Mouse (Mus musculus): ENCODE measurements around the gene Ly6g5c.

Ly6g5c gene

GRCm38 (mm10) chr17:35146139-35146538 is 38.1 kb downstream of the Ly6g5c start:
- DNase-seq (ENCODE audit: low spot score) = no peak

- no peak for DNase-seq (ENCODE audit: low spot score)
Observed at GRCm38 (mm10) chr17:35147348-35147747, 39.3 kb downstream of the Ly6g5c start.

GRCm38 (mm10) chr17:35147922-35148639 is 40.0 kb downstream of the Ly6g5c start:
- DNase-seq (ENCODE audit: low spot score) = peak; percentile 81

GRCm38 (mm10) chr17:35152121-35152520 is 44.0 kb downstream of the Ly6g5c start:
- DNase-seq (ENCODE audit: low spot score) = no peak

GRCm38 (mm10) chr17:35153077-35153476 is 45.0 kb downstream of the Ly6g5c start:
- DNase-seq (ENCODE audit: low spot score) = no peak

- no peak for DNase-seq (ENCODE audit: low spot score)
Observed at GRCm38 (mm10) chr17:35153931-35154330, 45.9 kb downstream of the Ly6g5c start.

GRCm38 (mm10) chr17:35154616-35155015 is 46.5 kb downstream of the Ly6g5c start:
- DNase-seq (ENCODE audit: low spot score) = no peak

- DNase-seq (ENCODE audit: low spot score) = no peak
Observed at GRCm38 (mm10) chr17:35155451-35155850, 47.4 kb downstream of the Ly6g5c start.

- no peak for DNase-seq (ENCODE audit: low spot score)
Observed at GRCm38 (mm10) chr17:35156461-35157200, 48.6 kb downstream of the Ly6g5c start.

GRCm38 (mm10) chr17:35157254-35157653 is 49.2 kb downstream of the Ly6g5c start:
- DNase-seq (ENCODE audit: low spot score) = no peak

GRCm38 (mm10) chr17:35157661-35158175 is 49.6 kb downstream of the Ly6g5c start:
- no peak for DNase-seq (ENCODE audit: low spot score)

- no peak for DNase-seq (ENCODE audit: low spot score)
Observed at GRCm38 (mm10) chr17:35158850-35159593, 50.9 kb downstream of the Ly6g5c start.

GRCm38 (mm10) chr17:35159638-35160037 is 51.6 kb downstream of the Ly6g5c start:
- DNase-seq (ENCODE audit: low spot score) = no peak

- no peak for DNase-seq (ENCODE audit: low spot score)
Observed at GRCm38 (mm10) chr17:35161421-35161820, 53.3 kb downstream of the Ly6g5c start.
